Mouse (Mus musculus): Measurements from ENCODE around the gene Slc6a11. TPM values are rescaled to one million over a fixed set of nuclear protein-coding genes. Genes with fewer than 3 reads are reported as not detected.

Gene Slc6a11
- polyA plus RNA-seq, 1 experiment: 1.6 TPM

- H3K4me3 ChIP-seq (ENCODE audit: control insufficient read depth, low read depth, low read length): no peak overlapping the region
- H3K36me3 ChIP-seq (ENCODE audit: control insufficient read depth, insufficient read depth, low read length): no peaks in the 10 kb centered on the region
- H3K27me3 ChIP-seq (ENCODE audit: control insufficient read depth, insufficient read depth, low read length): no peaks in the 10 kb centered on the region
- TF ChIP-seq CTCF (IDR thresholded peaks at IDR 0.05; ENCODE audit: control insufficient read depth, insufficient read depth, insufficient replicate concordance, low read depth, low read length) (no peak), POLR2A (IDR thresholded peaks at IDR 0.05; ENCODE audit: control insufficient read depth, low read depth, low read length) (no peak)
- H3K4me1 ChIP-seq (ENCODE audit: control insufficient read depth, insufficient read depth, low read length): no peaks in the 10 kb centered on the region
- H3K27ac ChIP-seq (ENCODE audit: control insufficient read depth, insufficient read depth, low read depth, low read length): no peak overlapping the region
Observed at GRCm38 (mm10) chr6:114290929-114291328, 159.9 kb downstream of the Slc6a11 start.

DNA sequence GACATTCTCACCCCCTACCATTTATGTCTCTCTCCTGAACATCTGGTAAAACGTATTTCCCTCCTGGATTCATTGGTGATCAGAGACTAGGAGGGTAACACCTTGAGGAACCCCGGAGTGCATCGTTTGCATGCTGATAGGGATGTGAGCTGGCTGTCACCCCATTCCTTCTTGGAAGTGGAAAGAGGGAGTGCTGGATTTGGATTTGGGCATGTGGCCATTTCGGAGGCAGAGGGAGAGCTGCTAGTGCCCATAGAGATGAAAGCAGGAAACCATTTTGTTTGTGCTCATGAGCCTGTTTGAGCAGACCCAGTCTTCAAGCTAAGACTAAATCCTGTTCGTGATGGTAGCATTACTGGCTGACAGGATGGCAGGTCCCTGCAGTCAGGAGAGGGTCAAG, 160.4 kb downstream of the Slc6a11 start:
- H3K27me3 ChIP-seq (ENCODE audit: control insufficient read depth, insufficient read depth, low read length): no peaks in the 10 kb centered on the region

GRCm38 (mm10) chr6:114293511-114293910, 162.5 kb downstream of the Slc6a11 start:
- H3K36me3 ChIP-seq (ENCODE audit: control insufficient read depth, insufficient read depth, low read length): no peaks in the 10 kb centered on the region
- H3K27me3 ChIP-seq (ENCODE audit: control insufficient read depth, insufficient read depth, low read length): no peaks in the 10 kb centered on the region
- no peak overlapping the region for H3K27ac ChIP-seq (ENCODE audit: control insufficient read depth, insufficient read depth, low read depth, low read length)
- TF ChIP-seq POLR2A (IDR thresholded peaks at IDR 0.05; ENCODE audit: control insufficient read depth, low read depth, low read length) (no peak), CTCF (IDR thresholded peaks at IDR 0.05; ENCODE audit: control insufficient read depth, insufficient read depth, insufficient replicate concordance, low read depth, low read length) (no peak)
- no peaks in the 10 kb centered on the region for H3K4me1 ChIP-seq (ENCODE audit: control insufficient read depth, insufficient read depth, low read length)
- no peak overlapping the region for H3K4me3 ChIP-seq (ENCODE audit: control insufficient read depth, low read depth, low read length)

More for the DNA sequence above, 160.4 kb downstream of the Slc6a11 start:
- H3K4me3 ChIP-seq (ENCODE audit: control insufficient read depth, low read depth, low read length): no peak overlapping the region
- H3K27ac ChIP-seq (ENCODE audit: control insufficient read depth, insufficient read depth, low read depth, low read length): no peak overlapping the region
- TF ChIP-seq POLR2A (IDR thresholded peaks at IDR 0.05; ENCODE audit: control insufficient read depth, low read depth, low read length) (no peak), CTCF (IDR thresholded peaks at IDR 0.05; ENCODE audit: control insufficient read depth, insufficient read depth, insufficient replicate concordance, low read depth, low read length) (no peak)
- H3K4me1 ChIP-seq (ENCODE audit: control insufficient read depth, insufficient read depth, low read length): no peaks in the 10 kb centered on the region
- H3K36me3 ChIP-seq (ENCODE audit: control insufficient read depth, insufficient read depth, low read length): no peaks in the 10 kb centered on the region

GRCm38 (mm10) chr6:114295086-114295485, 164.0 kb downstream of the Slc6a11 start:
- Histone ChIP-seq H3K36me3 (ENCODE audit: control insufficient read depth, insufficient read depth, low read length) (no peaks in the 10 kb centered on the region), H3K27me3 (ENCODE audit: control insufficient read depth, insufficient read depth, low read length) (no peaks in the 10 kb centered on the region), H3K4me1 (ENCODE audit: control insufficient read depth, insufficient read depth, low read length) (no peaks in the 10 kb centered on the region), H3K4me3 (ENCODE audit: control insufficient read depth, low read depth, low read length) (no peak overlapping the region), H3K27ac (ENCODE audit: control insufficient read depth, insufficient read depth, low read depth, low read length) (no peak overlapping the region)
- TF ChIP-seq CTCF (IDR thresholded peaks at IDR 0.05; ENCODE audit: control insufficient read depth, insufficient read depth, insufficient replicate concordance, low read depth, low read length) (no peak), POLR2A (IDR thresholded peaks at IDR 0.05; ENCODE audit: control insufficient read depth, low read depth, low read length) (no peak)

- Histone ChIP-seq H3K27me3 (ENCODE audit: control insufficient read depth, insufficient read depth, low read length) (no peaks in the 10 kb centered on the region), H3K4me3 (ENCODE audit: control insufficient read depth, low read depth, low read length) (no peak overlapping the region), H3K27ac (ENCODE audit: control insufficient read depth, insufficient read depth, low read depth, low read length) (no peak overlapping the region), H3K36me3 (ENCODE audit: control insufficient read depth, insufficient read depth, low read length) (no peaks in the 10 kb centered on the region), H3K4me1 (ENCODE audit: control insufficient read depth, insufficient read depth, low read length) (no peaks in the 10 kb centered on the region)
- TF ChIP-seq CTCF (IDR thresholded peaks at IDR 0.05; ENCODE audit: control insufficient read depth, insufficient read depth, insufficient replicate concordance, low read depth, low read length): no peak
- no peak for TF ChIP-seq POLR2A (IDR thresholded peaks at IDR 0.05; ENCODE audit: control insufficient read depth, low read depth, low read length)
Observed at GRCm38 (mm10) chr6:114297260-114298002, 166.4 kb downstream of the Slc6a11 start.

Other genes with a start within 250 kb of the Slc6a11 start
- 0.85 and 1.2 TPM in 2 replicates for gene Atp2b2, start 88.6 kb upstream of the Slc6a11 start, polyA plus RNA-seq (2012; rRNA removed)
- 0.19 and 0.27 TPM in 2 replicates for gene Slc6a1, start 151.4 kb downstream of the Slc6a11 start, polyA plus RNA-seq (2012; rRNA removed)